Mouse (Mus musculus) liver, postnatal 0 days (tissue): ENCODE data around the gene Madcam1.

Experiments used
- CTCF ChIP-seq: sonication (generic); IDR thresholded peaks from 2 replicates; pipeline ENCODE4 v1.5.1; 2016; ENCODE audit warnings: antibody characterized with exemption, low read depth
- EP300 ChIP-seq: IDR thresholded peaks from 2 replicates; pipeline ENCODE4 v1.6.1; 2016; ENCODE audit warnings: antibody characterized with exemption, low read depth, mild to moderate bottlenecking

- no peak for TF ChIP-seq CTCF
- TF ChIP-seq EP300, result no peak
Observed at GRCm38 (mm10) chr10:79625398-79625797, 39.0 kb upstream of the Madcam1 start.
